Mouse (Mus musculus): ENCODE results near the gene Lrrc2.

DNA sequence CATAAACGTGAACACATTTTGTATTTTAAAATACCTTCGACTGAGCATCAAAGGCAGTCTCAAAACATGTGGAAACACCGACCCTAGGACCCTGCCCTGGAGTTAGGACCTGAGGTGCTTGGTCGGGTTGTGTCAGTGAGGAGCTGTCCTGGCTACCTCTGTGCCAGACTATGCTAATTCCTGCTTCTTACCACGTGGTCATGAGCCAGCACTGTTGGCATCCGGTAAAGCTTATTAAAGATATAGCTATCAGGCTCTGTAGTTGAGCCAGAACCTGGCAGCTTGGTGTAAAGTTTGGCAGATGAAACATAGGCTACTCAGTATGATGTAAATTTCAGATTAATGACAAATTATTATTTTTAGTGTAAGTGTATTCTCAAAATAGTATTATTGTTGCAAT lies 1.1 kb downstream of the Lrrc2 start:
- no peak for TF ChIP-seq GATA1 (IDR thresholded peaks at IDR 0.05; ENCODE audit: borderline replicate concordance, low read length)
- no peak for TF ChIP-seq FLI1 (IDR thresholded peaks at IDR 0.05; ENCODE audit: low read length)

Data from megakaryocyte, embryonic 14.5 days (primary cell).